Mouse (Mus musculus): ENCODE data around the gene Ddx31.

Ddx31 gene

GRCm38 (mm10) chr2:28863857-28864256 lies 23.7 kb downstream of the Ddx31 start:
- no peak for DNase-seq (ENCODE audit: low spot score)

- DNase-seq (ENCODE audit: low spot score) = no peak
Observed at GRCm38 (mm10) chr2:28867495-28867894, 27.3 kb downstream of the Ddx31 start.

- DNase-seq (ENCODE audit: low spot score) = no peak
Observed at GRCm38 (mm10) chr2:28875554-28875953, 35.3 kb downstream of the Ddx31 start.

- no peak for DNase-seq (ENCODE audit: low spot score)
Observed at GRCm38 (mm10) chr2:28881275-28881674, 41.1 kb downstream of the Ddx31 start.

- no peak for DNase-seq (ENCODE audit: low spot score)
Observed at GRCm38 (mm10) chr2:28882047-28882446, 41.8 kb downstream of the Ddx31 start.

- no peak for DNase-seq (ENCODE audit: low spot score)
Observed at GRCm38 (mm10) chr2:28882826-28883485, 42.8 kb downstream of the Ddx31 start.

GRCm38 (mm10) chr2:28884914-28885313 lies 44.7 kb downstream of the Ddx31 start:
- DNase-seq (ENCODE audit: low spot score) = no peak

GRCm38 (mm10) chr2:28892796-28893195 lies 52.6 kb downstream of the Ddx31 start:
- no peak for DNase-seq (ENCODE audit: low spot score)

GRCm38 (mm10) chr2:28893526-28893925 lies 53.3 kb downstream of the Ddx31 start:
- DNase-seq (ENCODE audit: low spot score) = no peak

GRCm38 (mm10) chr2:28895876-28896275 lies 55.7 kb downstream of the Ddx31 start:
- DNase-seq (ENCODE audit: low spot score) = no peak

- no peak for DNase-seq (ENCODE audit: low spot score)
Observed at GRCm38 (mm10) chr2:28897340-28897899, 57.2 kb downstream of the Ddx31 start.

GRCm38 (mm10) chr2:28902291-28902690 lies 62.1 kb downstream of the Ddx31 start:
- no peak for DNase-seq (ENCODE audit: low spot score)

GRCm38 (mm10) chr2:28903871-28904270 lies 63.7 kb downstream of the Ddx31 start:
- no peak for DNase-seq (ENCODE audit: low spot score)

GRCm38 (mm10) chr2:28904786-28905185 lies 64.6 kb downstream of the Ddx31 start:
- DNase-seq (ENCODE audit: low spot score) = no peak

GRCm38 (mm10) chr2:28905561-28905960 lies 65.4 kb downstream of the Ddx31 start:
- DNase-seq (ENCODE audit: low spot score) = no peak

- no peak for DNase-seq (ENCODE audit: low spot score)
Observed at GRCm38 (mm10) chr2:28907691-28908388, 67.6 kb downstream of the Ddx31 start.

- DNase-seq (ENCODE audit: low spot score) = peak; percentile 47
Observed at GRCm38 (mm10) chr2:28908389-28909153, 68.4 kb downstream of the Ddx31 start.

- DNase-seq (ENCODE audit: low spot score) = no peak
Observed at GRCm38 (mm10) chr2:28909186-28909817, 69.1 kb downstream of the Ddx31 start.

- DNase-seq (ENCODE audit: low spot score) = no peak
Observed at GRCm38 (mm10) chr2:28909818-28910710, 69.9 kb downstream of the Ddx31 start.

GRCm38 (mm10) chr2:28910877-28911276 lies 70.7 kb downstream of the Ddx31 start:
- no peak for DNase-seq (ENCODE audit: low spot score)
